Mouse (Mus musculus): ENCODE measurements at regions not wholly inside any gene's neighbourhood (a gene's known extent, or its start where the extent isn't known, plus 50 kb on each side); places are given as distances from the start of the nearest gene placed in this dataset.

- H3K9me3 ChIP-seq (replicated peaks): no peaks in the 10 kb centered on the region
- H3K27me3 ChIP-seq (ENCODE audit: low read depth, poor library complexity, severe bottlenecking): no peaks in the 10 kb centered on the region
- no peak for DNase-seq (ENCODE audit: low spot score)
- H3K27ac ChIP-seq (replicated peaks): no peak overlapping the region
- H3K4me1 ChIP-seq: no peaks in the 10 kb centered on the region
- 56% methylated on average over 4 of the region's 4 CpGs for WGBS
- H3K4me3 ChIP-seq: no peak overlapping the region
- no peaks in the 10 kb centered on the region for H3K36me3 ChIP-seq
These were observed 1002.8 kb upstream of the Adgrl2 start for GRCm38 (mm10) chr3:149993199-149993598.

DNA sequence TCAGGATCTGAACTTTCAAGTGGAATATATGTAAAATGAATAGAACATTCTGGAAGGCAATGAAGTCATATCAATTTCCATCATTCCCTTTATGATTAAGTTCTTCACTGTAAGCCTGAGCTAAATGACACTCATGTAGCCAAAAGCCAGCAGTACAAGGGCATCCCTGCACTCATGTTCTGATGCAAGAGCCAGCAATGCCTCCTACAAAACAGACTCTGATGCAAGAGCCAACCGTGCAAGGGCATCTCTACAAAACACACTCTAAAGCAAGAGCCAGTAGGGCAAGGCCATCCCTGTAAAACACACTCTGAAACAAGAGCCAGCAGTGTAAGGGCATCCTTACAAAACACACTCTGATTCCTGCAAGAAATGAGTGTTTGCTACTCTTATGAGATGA, 997.4 kb upstream of the Adgrl2 start:
- WGBS: 80% methylated on average over 1 of the region's 1 CpGs
- Histone ChIP-seq H3K9me3 (replicated peaks) (no peaks in the 10 kb centered on the region), H3K27me3 (ENCODE audit: low read depth, poor library complexity, severe bottlenecking) (no peaks in the 10 kb centered on the region)

DNA sequence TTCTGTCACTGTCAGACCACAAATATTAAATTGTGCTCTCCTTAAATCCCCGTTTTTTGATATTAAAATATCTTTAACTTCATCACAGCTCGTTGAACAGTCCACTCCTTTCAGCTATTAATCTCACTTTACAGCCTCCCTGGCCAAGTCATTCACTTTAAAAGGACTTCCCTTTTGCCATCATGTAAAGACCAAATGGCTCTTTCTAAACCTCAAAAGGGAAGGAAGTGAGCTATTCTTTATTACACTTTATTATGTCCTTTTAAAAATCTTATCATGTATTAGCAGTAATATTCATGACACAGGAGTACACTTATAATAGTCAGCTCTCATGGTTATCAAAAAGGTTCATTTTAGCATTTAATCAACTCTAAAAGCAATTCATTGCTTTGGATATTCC, 966.6 kb upstream of the Adgrl2 start:
- Histone ChIP-seq H3K4me1 (no peaks in the 10 kb centered on the region), H3K9me3 (replicated peaks) (no peaks in the 10 kb centered on the region), H3K36me3 (no peaks in the 10 kb centered on the region), H3K27ac (replicated peaks) (no peak overlapping the region), H3K4me3 (no peak overlapping the region), H3K27me3 (ENCODE audit: low read depth, poor library complexity, severe bottlenecking) (no peaks in the 10 kb centered on the region)
- WGBS: 75% methylated on average over 2 of the region's 2 CpGs
- no peak for DNase-seq (ENCODE audit: low spot score)

More for the DNA sequence above, 997.4 kb upstream of the Adgrl2 start:
- Histone ChIP-seq H3K4me3 (no peak overlapping the region), H3K4me1 (no peaks in the 10 kb centered on the region), H3K27ac (replicated peaks) (no peak overlapping the region), H3K36me3 (no peaks in the 10 kb centered on the region)
- DNase-seq (ENCODE audit: low spot score): no peak

- Histone ChIP-seq H3K27me3 (ENCODE audit: low read depth, poor library complexity, severe bottlenecking) (no peaks in the 10 kb centered on the region), H3K4me1 (no peaks in the 10 kb centered on the region), H3K36me3 (no peaks in the 10 kb centered on the region), H3K9me3 (replicated peaks) (no peaks in the 10 kb centered on the region), H3K27ac (replicated peaks) (no peak overlapping the region), H3K4me3 (no peak overlapping the region)
- 93% methylated on average over 9 of the region's 9 CpGs for WGBS
- DNase-seq (ENCODE audit: low spot score): no peak
These were observed 945.8 kb upstream of the Adgrl2 start for GRCm38 (mm10) chr3:149936197-149936596.

- no peaks in the 10 kb centered on the region for H3K36me3 ChIP-seq
- DNase-seq (ENCODE audit: low spot score): no peak
- H3K9me3 ChIP-seq (replicated peaks): no peaks in the 10 kb centered on the region
- no peaks in the 10 kb centered on the region for H3K27me3 ChIP-seq (ENCODE audit: low read depth, poor library complexity, severe bottlenecking)
- H3K27ac ChIP-seq (replicated peaks): no peak overlapping the region
- H3K4me1 ChIP-seq: no peaks in the 10 kb centered on the region
- H3K4me3 ChIP-seq: no peak overlapping the region
- 93% methylated on average over 4 of the region's 4 CpGs for WGBS
These were observed 944.5 kb upstream of the Adgrl2 start for GRCm38 (mm10) chr3:149934832-149935231.

DNA sequence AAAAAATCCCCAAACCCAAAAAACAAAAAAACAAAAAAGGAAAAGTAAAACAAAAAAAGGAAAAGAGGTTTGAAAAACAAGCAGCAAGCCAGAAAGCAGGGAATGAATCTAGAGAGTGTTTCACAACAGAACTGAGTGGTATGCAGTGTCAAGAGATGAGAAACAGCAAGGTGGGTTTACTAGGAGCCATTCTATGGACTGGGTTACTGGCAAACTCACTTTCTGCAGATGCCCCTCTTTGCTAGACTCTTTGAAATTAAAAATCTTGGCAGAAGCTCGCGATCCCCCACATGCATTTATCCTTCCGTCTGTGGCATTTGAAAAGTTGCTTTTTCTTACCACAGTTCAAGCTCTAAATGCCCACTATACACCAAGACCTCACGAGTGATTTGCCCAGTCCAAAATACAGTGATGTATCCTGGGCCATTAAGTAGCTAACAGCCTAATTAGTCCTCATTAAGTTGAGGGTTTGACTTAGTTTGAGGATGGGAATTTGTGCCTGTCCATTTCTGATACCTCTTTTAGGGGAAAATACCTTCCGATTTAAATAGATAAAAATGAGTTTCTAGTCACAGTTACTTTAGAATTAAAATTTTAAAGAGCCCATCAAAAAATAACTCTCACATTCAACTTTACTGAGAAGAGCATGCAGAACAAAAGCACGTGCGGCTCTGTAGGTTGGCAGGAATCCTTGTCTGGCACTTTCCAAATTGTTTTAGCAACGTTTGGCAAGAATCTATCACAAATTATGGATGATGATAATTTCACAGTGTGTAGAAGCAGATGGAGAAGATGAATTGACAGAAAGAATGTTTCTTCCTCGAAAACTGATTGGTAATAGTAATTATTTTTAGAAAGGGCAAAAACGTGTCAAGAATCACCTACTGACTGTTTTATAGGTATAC, 938.4 kb upstream of the Adgrl2 start:
- no peaks in the 10 kb centered on the region for H3K27me3 ChIP-seq (ENCODE audit: low read depth, poor library complexity, severe bottlenecking)
- no peak overlapping the region for H3K27ac ChIP-seq (replicated peaks)
- DNase-seq (ENCODE audit: low spot score): no peak
- 89% methylated on average over 10 of the region's 10 CpGs for WGBS
- H3K4me1 ChIP-seq: no peaks in the 10 kb centered on the region
- H3K36me3 ChIP-seq: no peaks in the 10 kb centered on the region
- no peak overlapping the region for H3K4me3 ChIP-seq
- no peaks in the 10 kb centered on the region for H3K9me3 ChIP-seq (replicated peaks)

DNA sequence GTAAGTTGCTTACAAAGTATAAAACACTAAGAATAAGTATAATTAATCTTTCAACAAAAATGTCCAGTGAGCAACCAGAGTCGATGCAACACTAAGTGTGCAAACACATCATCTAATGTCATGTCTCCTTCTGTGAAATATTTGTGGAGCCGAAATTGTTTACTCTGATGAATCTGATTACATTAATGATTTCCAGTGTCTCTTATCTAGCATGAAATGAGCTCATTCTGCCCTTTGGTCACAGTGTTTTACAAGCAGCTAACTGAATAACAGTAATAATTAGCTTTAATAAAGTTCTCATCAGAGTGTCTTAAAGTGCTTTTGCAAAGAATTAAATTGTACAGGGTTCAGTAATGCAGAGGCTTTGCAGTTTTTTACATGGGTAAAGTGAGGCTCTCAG, 929.9 kb upstream of the Adgrl2 start:
- Histone ChIP-seq H3K27ac (replicated peaks) (no peak overlapping the region), H3K27me3 (ENCODE audit: low read depth, poor library complexity, severe bottlenecking) (no peaks in the 10 kb centered on the region), H3K4me1 (no peaks in the 10 kb centered on the region), H3K36me3 (no peaks in the 10 kb centered on the region), H3K9me3 (replicated peaks) (no peaks in the 10 kb centered on the region), H3K4me3 (no peak overlapping the region)
- WGBS: 89% methylated on average over 2 of the region's 2 CpGs
- DNase-seq (ENCODE audit: low spot score): no peak

DNA sequence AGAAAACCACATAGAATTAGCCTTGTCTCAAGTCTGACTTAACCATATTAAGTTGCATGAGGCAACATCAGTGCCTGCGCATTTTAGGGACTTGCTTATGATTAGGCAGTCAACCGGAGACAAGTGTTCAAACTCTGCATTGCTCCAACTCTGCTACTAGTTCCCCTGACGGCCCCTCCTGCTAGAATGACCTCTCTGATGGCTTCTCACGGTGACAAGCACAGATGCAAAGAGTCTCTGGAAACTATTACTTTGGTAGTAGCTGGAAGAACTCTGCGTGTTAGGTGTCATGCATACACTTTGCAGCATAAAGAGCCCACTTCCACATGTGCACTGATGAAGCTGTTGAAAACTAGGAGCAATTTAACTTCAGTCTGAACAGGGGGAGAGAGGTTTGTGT, 927.8 kb upstream of the Adgrl2 start:
- H3K4me1 ChIP-seq: no peaks in the 10 kb centered on the region
- no peaks in the 10 kb centered on the region for H3K36me3 ChIP-seq
- no peak overlapping the region for H3K27ac ChIP-seq (replicated peaks)
- DNase-seq (ENCODE audit: low spot score): no peak
- WGBS: 70% methylated on average over 5 of the region's 5 CpGs
- H3K27me3 ChIP-seq (ENCODE audit: low read depth, poor library complexity, severe bottlenecking): no peaks in the 10 kb centered on the region
- H3K9me3 ChIP-seq (replicated peaks): no peaks in the 10 kb centered on the region
- no peak overlapping the region for H3K4me3 ChIP-seq

- WGBS: 91% methylated on average over 8 of the region's 8 CpGs
- no peaks in the 10 kb centered on the region for H3K27me3 ChIP-seq (ENCODE audit: low read depth, poor library complexity, severe bottlenecking)
- no peak overlapping the region for H3K27ac ChIP-seq (replicated peaks)
- H3K36me3 ChIP-seq: no peaks in the 10 kb centered on the region
- H3K4me1 ChIP-seq: no peaks in the 10 kb centered on the region
- no peaks in the 10 kb centered on the region for H3K9me3 ChIP-seq (replicated peaks)
- no peak overlapping the region for H3K4me3 ChIP-seq
- DNase-seq (ENCODE audit: low spot score): no peak
These were observed 920.4 kb upstream of the Adgrl2 start for GRCm38 (mm10) chr3:149910721-149911120.

DNA sequence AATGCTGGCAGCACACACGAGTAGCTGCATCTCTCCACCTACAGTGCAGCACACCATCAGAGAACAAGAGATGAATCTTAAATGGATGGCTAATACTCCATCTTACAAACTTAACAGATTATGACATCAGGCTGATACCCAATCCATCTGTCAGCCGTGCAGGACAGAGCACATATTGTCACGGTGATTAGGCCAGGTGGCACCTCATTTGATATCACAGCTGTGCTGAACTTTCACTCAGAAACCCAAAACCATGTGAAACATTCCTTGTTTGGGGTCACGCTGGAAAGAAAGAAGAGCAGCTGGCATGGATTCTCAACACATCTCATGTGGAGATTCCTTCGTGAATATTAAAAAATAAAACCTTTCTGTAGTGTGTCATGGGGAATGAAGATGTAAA, 911.4 kb upstream of the Adgrl2 start:
- no peak overlapping the region for H3K4me3 ChIP-seq
- H3K27me3 ChIP-seq (ENCODE audit: low read depth, poor library complexity, severe bottlenecking): no peaks in the 10 kb centered on the region
- no peak for DNase-seq (ENCODE audit: low spot score)
- no peaks in the 10 kb centered on the region for H3K9me3 ChIP-seq (replicated peaks)
- no peak overlapping the region for H3K27ac ChIP-seq (replicated peaks)
- H3K4me1 ChIP-seq: no peaks in the 10 kb centered on the region
- WGBS: 74% methylated on average over 5 of the region's 5 CpGs
- H3K36me3 ChIP-seq: no peaks in the 10 kb centered on the region

- Histone ChIP-seq H3K4me3 (no peak overlapping the region), H3K4me1 (no peaks in the 10 kb centered on the region), H3K27me3 (ENCODE audit: low read depth, poor library complexity, severe bottlenecking) (no peaks in the 10 kb centered on the region), H3K36me3 (no peaks in the 10 kb centered on the region), H3K27ac (replicated peaks) (no peak overlapping the region), H3K9me3 (replicated peaks) (no peaks in the 10 kb centered on the region)
- DNase-seq (ENCODE audit: low spot score): no peak
- 66% methylated on average over 1 of the region's 1 CpGs for WGBS
These were observed 886.2 kb upstream of the Adgrl2 start for GRCm38 (mm10) chr3:149876553-149876952.

DNA sequence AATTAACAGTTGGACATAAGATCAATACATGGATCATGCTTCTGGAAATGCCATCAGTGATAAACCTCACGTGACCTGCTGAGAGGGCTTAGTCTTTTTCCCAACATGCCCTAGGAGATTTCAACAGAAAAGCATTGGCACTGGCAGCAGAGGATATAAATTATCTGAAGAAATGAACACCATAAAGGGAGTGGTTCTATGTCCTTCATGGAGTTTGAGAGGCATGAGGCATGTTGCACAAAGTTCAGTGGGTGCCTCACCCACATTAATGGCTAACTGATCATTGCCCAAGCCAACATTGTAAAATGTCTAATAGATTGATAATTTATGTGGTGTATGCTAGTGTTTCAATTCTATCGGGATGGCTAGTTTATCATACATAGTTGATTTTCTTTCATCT, 875.6 kb upstream of the Adgrl2 start:
- DNase-seq (ENCODE audit: low spot score): no peak
- WGBS: 89% methylated on average over 2 of the region's 2 CpGs
- Histone ChIP-seq H3K36me3 (no peaks in the 10 kb centered on the region), H3K27me3 (ENCODE audit: low read depth, poor library complexity, severe bottlenecking) (no peaks in the 10 kb centered on the region), H3K9me3 (replicated peaks) (no peaks in the 10 kb centered on the region), H3K4me3 (no peak overlapping the region), H3K27ac (replicated peaks) (no peak overlapping the region), H3K4me1 (no peaks in the 10 kb centered on the region)

- H3K4me1 ChIP-seq: peaks cover 19% of the 10 kb centered on the region
- no peaks in the 10 kb centered on the region for H3K9me3 ChIP-seq (replicated peaks)
- H3K27ac ChIP-seq (replicated peaks): no peak overlapping the region
- 73% methylated on average over 7 of the region's 7 CpGs for WGBS
- no peak overlapping the region for H3K4me3 ChIP-seq
- peaks cover 17% of the 10 kb centered on the region for H3K27me3 ChIP-seq (ENCODE audit: low read depth, poor library complexity, severe bottlenecking)
- no peak for DNase-seq (ENCODE audit: low spot score)
- no peaks in the 10 kb centered on the region for H3K36me3 ChIP-seq
These were observed 856.7 kb upstream of the Adgrl2 start for GRCm38 (mm10) chr3:149846941-149847539.
